Mouse (Mus musculus) left cerebral cortex, postnatal 25 days (tissue): ENCODE measurements at regions not wholly inside any gene's neighbourhood (a gene's known extent, or its start where the extent isn't known, plus 50 kb on each side); places are given as distances from the start of the nearest gene placed in this dataset.

ENCODE experiments used
- DNase-seq, 2 experiments: peaks; one replicate each; pipeline ENCODE4 v3.0.0; 2022; ENCODE audit warnings: low spot score in 2 of 2, mixed read lengths in 1 of 2
- intact Hi-C: fragments of 180-260 bp; cut with DNase I; formaldehyde crosslinking; loops from one replicate; pipeline ENCODE4 v1.15.1; 2025

- no peak for DNase-seq
- intact Hi-C loops = no loop called here
Measured at GRCm38 (mm10) chr12:42369029-42369577, 882.9 kb upstream of the Lrrn3 start.

DNA sequence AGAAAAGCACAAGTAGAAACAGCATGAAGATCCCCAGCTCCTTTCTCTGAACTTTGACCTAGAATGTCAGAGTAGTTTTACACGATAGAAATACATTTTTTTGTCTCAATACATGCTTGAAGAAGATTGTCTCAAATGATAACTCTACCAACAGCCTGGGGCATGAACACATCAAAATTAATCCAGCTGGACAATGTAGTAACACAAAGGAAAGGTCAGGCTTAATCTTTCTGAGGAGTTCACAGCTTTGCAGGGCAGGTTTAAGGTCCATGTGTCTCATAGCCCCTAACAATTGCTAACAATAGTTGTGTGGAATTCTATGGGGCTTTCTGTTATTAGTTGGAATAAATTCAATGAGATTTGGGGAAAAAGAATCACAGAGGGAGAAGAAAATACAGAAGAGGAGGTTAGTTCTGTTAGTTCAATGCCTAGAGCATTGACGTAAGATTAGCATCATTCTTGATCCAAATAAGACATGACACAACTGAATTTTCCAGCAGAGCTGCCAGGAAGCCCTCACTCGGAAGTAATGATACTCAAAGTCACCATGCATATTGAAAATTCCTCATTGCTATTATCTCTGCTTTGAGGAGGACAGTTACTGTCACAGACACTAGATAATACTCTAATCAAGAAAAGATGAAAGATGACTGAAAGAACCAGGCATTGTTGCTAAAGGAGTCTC lies 852.9 kb upstream of the Lrrn3 start:
- intact Hi-C loops = no loop called here
- no peak for DNase-seq

DNA sequence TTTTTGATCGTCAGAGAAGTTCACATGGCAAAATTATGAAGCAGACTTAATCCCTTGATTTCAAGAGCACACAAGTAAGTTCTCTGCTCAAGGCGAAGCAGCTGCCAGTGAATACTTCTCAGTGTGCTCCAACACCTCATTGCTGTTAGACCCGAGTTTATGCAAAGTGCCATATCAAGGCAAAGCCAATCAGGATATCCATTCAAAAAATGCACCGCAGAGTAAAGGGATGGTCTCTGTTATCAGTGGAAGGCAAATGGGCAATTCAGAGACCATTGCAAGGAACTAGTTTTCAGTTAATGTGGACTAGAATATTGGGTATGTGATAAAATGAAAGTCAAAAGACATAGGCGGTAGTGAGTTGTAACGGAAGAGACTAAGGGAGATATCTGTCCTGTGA lies 820.2 kb upstream of the Lrrn3 start:
- DNase-seq = no peak
- intact Hi-C loops = no loop called here

DNA sequence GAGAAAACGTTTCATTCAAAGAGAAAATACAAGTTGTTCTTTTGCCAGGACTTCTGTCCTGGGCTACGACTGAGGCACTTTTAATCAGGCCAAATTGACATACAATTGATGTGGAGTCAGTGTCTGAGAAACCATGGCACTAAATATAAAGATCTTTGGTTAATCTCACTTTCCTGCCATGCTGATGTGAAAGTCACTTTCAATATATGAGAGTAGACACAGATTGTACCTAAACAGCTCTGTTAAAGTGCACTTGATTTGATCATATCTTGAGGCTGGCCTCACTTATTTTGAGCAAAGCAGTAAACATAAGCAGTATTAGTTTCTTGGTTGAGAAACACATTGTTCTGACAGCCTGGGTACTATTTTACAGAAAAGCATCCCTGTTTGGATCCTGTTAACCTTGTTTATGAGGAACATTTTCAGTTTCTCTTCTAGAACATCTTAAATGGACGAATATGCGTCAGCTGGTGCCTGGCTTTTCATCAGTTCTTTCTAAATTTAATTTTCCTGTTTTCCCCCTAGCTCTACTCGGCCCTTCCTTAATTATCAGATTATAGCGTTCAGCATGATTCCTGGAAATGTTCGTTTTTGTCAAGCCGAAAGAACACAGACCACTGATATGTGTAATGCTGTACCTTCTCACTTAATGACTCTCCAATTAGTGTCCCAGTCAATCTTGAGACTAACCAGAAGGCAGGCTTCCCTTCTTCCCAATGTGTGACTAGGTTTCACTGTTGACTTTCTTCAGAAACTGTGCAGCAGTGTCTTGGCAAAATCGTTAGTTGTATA lies 791.2 kb upstream of the Lrrn3 start:
- intact Hi-C loops = no loop called here
- no peak for DNase-seq

DNA sequence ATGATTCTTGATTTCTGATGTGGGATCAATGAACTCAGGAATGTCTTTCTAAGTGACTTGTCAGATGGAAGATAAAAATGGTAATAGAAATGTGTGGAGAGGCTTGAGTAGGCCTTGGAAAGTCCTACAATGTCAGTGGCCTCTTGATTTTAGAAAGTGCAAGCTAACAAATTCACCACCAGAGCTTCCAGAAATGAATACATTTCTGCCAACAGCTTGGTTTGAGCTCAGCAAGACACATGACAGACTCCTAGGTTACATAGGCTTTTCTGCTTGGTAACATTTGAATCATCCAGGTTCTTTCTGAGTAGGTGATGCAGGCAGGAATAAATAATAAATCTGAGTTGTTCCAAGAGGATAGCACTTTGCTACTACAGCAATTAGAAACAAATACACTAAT lies 764.2 kb upstream of the Lrrn3 start:
- no peak for DNase-seq
- intact Hi-C loops = no loop called here

DNA sequence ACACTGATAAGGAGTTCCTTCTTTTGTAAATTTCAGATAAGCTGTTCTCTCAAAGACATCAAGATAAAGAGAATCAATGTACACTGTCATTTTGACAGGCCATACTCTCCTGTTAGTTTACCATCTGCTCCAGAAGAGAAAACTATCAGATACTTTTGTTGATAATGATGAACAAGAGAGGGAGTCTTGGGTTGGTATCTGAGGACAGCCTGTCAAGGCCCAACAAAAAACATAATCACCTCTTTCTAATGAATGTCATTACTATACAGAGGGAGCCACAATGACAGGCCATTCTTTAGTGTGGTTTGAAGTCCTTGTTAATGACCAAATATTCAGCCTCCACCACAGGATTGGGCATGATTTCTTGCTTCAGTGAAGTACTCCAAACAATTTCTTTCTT lies 743.0 kb upstream of the Lrrn3 start:
- DNase-seq = no peak
- intact Hi-C loops = no loop called here

- DNase-seq = no peak
- intact Hi-C loops = no loop called here
Measured at GRCm38 (mm10) chr12:42181646-42182045, 695.4 kb upstream of the Lrrn3 start.

- intact Hi-C loops = no loop called here
- no peak for DNase-seq
Measured at GRCm38 (mm10) chr12:42179947-42180669, 693.9 kb upstream of the Lrrn3 start.

GRCm38 (mm10) chr12:42147971-42148370 lies 661.7 kb upstream of the Lrrn3 start:
- intact Hi-C loops = no loop called here

DNA sequence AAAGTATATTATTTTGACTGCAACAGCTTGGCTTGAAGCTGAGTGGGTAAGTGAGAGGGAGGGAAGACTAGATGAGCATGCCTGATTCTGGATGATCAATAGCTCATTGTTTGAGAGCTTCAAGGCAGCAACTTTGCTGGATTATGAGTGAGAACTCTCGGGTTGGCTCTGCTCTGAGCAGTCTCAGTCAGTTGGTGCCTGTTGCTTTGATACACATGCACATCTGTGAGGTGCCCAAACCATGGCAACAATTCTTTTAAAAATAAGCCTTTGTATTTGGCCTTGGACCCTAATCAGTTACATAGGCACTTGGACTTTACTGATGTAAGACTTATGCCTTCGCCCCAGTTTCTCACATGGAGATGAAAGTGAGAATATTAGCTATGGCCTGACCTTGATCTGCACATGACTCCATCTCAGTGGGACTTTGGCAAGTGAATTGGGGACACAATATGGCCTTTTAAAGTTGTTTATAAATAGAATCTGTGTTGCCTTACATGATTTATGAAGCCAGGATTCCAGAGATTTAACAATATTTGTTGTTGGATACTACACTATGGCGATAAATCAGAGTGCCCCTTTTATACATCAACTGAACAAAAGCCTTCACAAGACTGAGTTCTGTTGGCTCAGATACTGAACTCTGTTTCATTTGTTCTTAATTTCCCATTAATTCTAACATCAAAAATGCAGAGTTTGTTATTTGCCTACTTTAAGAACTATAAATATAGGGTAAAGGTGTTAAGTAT lies 652.6 kb upstream of the Lrrn3 start:
- intact Hi-C loops = no loop called here

More at GRCm38 (mm10) chr12:42147971-42148370, 661.7 kb upstream of the Lrrn3 start:
- DNase-seq = peak in 1 of 2 experiments; percentile 4

GRCm38 (mm10) chr12:42138177-42138576 lies 651.9 kb upstream of the Lrrn3 start:
- peak; percentile 7 for DNase-seq
- intact Hi-C loops = no loop called here

More for the DNA sequence above, 652.6 kb upstream of the Lrrn3 start:
- peak in 1 of 2 experiments; percentile 6 for DNase-seq

DNA sequence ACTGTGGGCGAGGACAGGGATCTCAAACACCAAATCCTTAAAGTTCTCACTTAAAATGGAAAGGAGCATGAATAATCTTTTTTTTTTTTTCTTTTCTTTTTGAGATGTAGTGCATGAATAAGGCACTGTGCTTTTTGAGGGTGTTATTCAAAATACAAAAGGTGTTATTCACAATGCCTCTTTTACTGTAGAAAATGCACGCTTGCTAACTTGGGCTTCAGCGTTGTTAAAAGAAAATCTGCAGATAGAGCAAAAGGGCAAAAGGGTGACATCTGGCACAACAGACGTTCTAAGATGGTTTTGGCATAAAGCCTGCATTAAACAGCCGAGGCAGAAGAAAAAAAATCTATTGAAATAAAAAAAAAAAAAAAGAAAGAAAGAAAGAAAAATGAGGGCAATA lies 651.5 kb upstream of the Lrrn3 start:
- intact Hi-C loops = no loop called here
- DNase-seq = peak; percentile 24 to 58

DNA sequence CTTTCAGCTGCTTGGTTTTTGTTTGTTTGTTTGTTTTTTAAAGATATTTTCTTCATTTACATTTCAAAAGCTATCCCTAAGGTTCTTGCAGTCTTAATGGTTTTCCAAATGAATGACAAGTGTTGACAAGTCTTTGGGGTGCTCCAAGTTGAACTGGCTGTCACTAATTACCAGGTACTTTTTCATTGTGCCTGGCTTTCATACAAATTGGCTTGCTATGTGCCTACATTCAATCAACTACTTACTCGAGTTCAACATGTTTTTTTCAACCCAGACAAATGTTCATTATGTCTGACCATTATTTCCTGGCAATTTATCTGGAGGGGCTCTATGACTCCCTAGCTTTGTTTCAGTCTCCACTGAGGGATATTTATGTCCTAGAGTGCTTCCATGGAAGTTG lies 614.0 kb upstream of the Lrrn3 start:
- DNase-seq = no peak
- intact Hi-C loops = no loop called here

GRCm38 (mm10) chr12:42070401-42070800 lies 584.2 kb upstream of the Lrrn3 start:
- no peak for DNase-seq
- intact Hi-C loops = no loop called here

DNA sequence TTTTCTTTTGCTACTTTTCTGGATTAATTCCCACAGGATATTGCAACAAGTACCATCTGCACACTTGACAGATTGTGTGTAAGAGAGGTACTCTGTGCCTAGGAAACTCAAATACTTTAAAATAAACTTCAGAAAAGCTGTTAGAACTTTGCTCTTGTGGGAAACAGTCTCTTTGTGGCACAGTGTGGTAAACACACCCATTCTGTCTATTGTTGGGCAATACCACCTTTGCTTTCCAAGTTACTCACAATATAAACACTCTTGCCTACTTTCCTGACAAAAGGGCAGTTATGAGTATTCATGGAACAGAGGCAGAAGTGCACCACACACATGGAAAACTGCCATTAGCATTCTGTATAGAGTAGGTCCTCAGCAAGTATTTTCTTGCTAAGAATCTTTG lies 577.5 kb upstream of the Lrrn3 start:
- no peak for DNase-seq
- intact Hi-C loops = no loop called here

- no peak for DNase-seq
- intact Hi-C loops = no loop called here
Measured at GRCm38 (mm10) chr12:42049056-42049455, 562.8 kb upstream of the Lrrn3 start.

GRCm38 (mm10) chr12:42027874-42028273 lies 541.6 kb upstream of the Lrrn3 start:
- intact Hi-C loops = no loop called here
- DNase-seq = no peak

DNA sequence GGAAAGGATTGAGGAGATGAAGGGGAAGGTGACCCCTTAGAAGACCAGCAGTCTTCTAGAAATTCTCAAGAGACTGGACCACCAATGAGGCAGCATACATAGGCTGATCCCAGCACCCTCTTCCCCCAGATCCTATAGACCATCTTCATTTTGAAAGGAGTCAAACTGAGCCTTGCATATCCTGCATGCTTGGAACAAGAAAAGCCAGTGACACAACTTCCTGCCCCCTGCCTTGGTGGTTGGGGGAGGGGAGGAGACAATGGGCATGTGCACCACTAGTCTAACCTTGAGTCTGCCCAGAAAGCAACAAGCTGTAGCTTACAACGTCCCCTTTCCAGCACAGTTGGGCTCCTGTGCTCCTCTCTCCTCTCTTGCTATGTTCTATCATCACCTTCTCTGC lies 531.3 kb upstream of the Lrrn3 start:
- intact Hi-C loops = no loop called here
- no peak for DNase-seq

GRCm38 (mm10) chr12:42008827-42009383 lies 522.7 kb upstream of the Lrrn3 start:
- no peak for DNase-seq
- intact Hi-C loops = no loop called here
